Comparison of ENCODE assay signal across 22 mouse cellular contexts in genomic region chr17:72285961-72286360, GRCm38 (mm10).
A peak's percentile ranks its signal among the peaks of the same experiment; 100 is the strongest.
DNase-seq lines count a peak whose midpoint lies in the region; ATAC-seq and TF ChIP-seq lines count a peak whose summit lies in the region.
"Had no signal": no experiment of that assay in that cellular context is flagged by ENCODE, and none has a peak within 500 bp of the region (broad histone marks: within the 10 kb centered on the region; RNA-seq: fewer than 3 reads in every experiment).

No protein-coding gene starts in this region.

- peak; percentile 15 for DNase-seq in adrenal gland, postnatal 10 days
- no peak for DNase-seq in adrenal gland, postnatal 4 days (ENCODE audit: low spot score in 2 of 2)
- DNase-seq in hindbrain, embryonic 10.5 days (ENCODE audit: low spot score) = peak; percentile 16
- no peak for DNase-seq in hindbrain, embryonic 14.5 days (ENCODE audit: low spot score)
- peak; percentile 40 for DNase-seq in Muller cell, postnatal 12 days (ENCODE audit: inconsistent ontology term)
- DNase-seq in thymus, adult 2 months = no peak
- no peak for DNase-seq in frontal cortex, postnatal 14 days (ENCODE audit: low spot score in 2 of 2)
- DNase-seq: adrenal gland, postnatal 25 days; cerebellum, adult 2 months; gastrocnemius, postnatal 25 days; kidney, adult 18-20 months; kidney, postnatal 14 days; liver, embryonic 13.5 days; lung, embryonic 14.5 days; lung, postnatal 36 days; right cerebral cortex, postnatal 4 days had no signal

- H3K36me3 ChIP-seq in hindbrain, embryonic 10.5 days = no peaks in the 10 kb centered on the region
- no peaks in the 10 kb centered on the region for H3K36me3 ChIP-seq in hindbrain, embryonic 14.5 days (replicated peaks; ENCODE audit: control insufficient read depth, insufficient read depth)
- no peaks in the 10 kb centered on the region for H3K36me3 ChIP-seq in midbrain, embryonic 13.5 days
- no peaks in the 10 kb centered on the region for H3K36me3 ChIP-seq in thymus, adult 2 months (ENCODE audit: control insufficient read depth, insufficient read depth, low read length)
- H3K36me3 ChIP-seq: embryonic facial prominence, embryonic 13.5 days; limb, embryonic 12.5 days; liver, embryonic 13.5 days; neural tube, embryonic 15.5 days had no signal

- H3K27ac ChIP-seq in hindbrain, embryonic 10.5 days = peak overlapping the region; percentile 40; the same call in 1 of the 2 replicates
- H3K27ac ChIP-seq in hindbrain, embryonic 14.5 days = no peak overlapping the region
- no peak overlapping the region for H3K27ac ChIP-seq in midbrain, embryonic 13.5 days
- H3K27ac ChIP-seq in thymus, adult 2 months (ENCODE audit: control insufficient read depth, insufficient read depth, low read length) = no peak overlapping the region
- H3K27ac ChIP-seq: embryonic facial prominence, embryonic 13.5 days; limb, embryonic 12.5 days; liver, embryonic 13.5 days; neural tube, embryonic 15.5 days had no signal

- no peaks in the 10 kb centered on the region for H3K9me3 ChIP-seq in hindbrain, embryonic 10.5 days
- H3K9me3 ChIP-seq in hindbrain, embryonic 14.5 days (ENCODE audit: control insufficient read depth, low read length) = no peaks in the 10 kb centered on the region
- no peaks in the 10 kb centered on the region for H3K9me3 ChIP-seq in midbrain, embryonic 13.5 days
- H3K9me3 ChIP-seq: embryonic facial prominence, embryonic 13.5 days; limb, embryonic 12.5 days; liver, embryonic 13.5 days; neural tube, embryonic 15.5 days had no signal

- peaks cover 10% of the 10 kb centered on the region for H3K4me1 ChIP-seq in hindbrain, embryonic 10.5 days (replicated peaks)
- H3K4me1 ChIP-seq in hindbrain, embryonic 14.5 days (replicated peaks; ENCODE audit: control insufficient read depth, insufficient read depth, low read length) = no peaks in the 10 kb centered on the region
- peaks cover 5% of the 10 kb centered on the region for H3K4me1 ChIP-seq in midbrain, embryonic 13.5 days (replicated peaks)
- H3K4me1 ChIP-seq in thymus, adult 2 months (replicated peaks; ENCODE audit: control insufficient read depth, insufficient read depth, low read length) = no peaks in the 10 kb centered on the region
- H3K4me1 ChIP-seq: embryonic facial prominence, embryonic 13.5 days; limb, embryonic 12.5 days; liver, embryonic 13.5 days; neural tube, embryonic 15.5 days had no signal

- H3K4me2 ChIP-seq in hindbrain, embryonic 14.5 days (replicated peaks) = no peak overlapping the region
- H3K4me2 ChIP-seq in midbrain, embryonic 13.5 days (replicated peaks) = no peak overlapping the region
- H3K4me2 ChIP-seq: embryonic facial prominence, embryonic 13.5 days; limb, embryonic 12.5 days; liver, embryonic 13.5 days; lung, embryonic 14.5 days; neural tube, embryonic 15.5 days had no signal

- H3K27me3 ChIP-seq in hindbrain, embryonic 10.5 days (ENCODE audit: insufficient read depth, poor library complexity, severe bottlenecking) = no peaks in the 10 kb centered on the region
- no peaks in the 10 kb centered on the region for H3K27me3 ChIP-seq in hindbrain, embryonic 14.5 days (ENCODE audit: control insufficient read depth, insufficient read depth, low read length)
- no peaks in the 10 kb centered on the region for H3K27me3 ChIP-seq in midbrain, embryonic 13.5 days
- no peaks in the 10 kb centered on the region for H3K27me3 ChIP-seq in thymus, adult 2 months (ENCODE audit: control insufficient read depth, insufficient read depth, low read length)
- H3K27me3 ChIP-seq: embryonic facial prominence, embryonic 13.5 days; limb, embryonic 12.5 days; liver, embryonic 13.5 days; neural tube, embryonic 15.5 days had no signal

- no peak for TF ChIP-seq POLR2A in thymus, adult 2 months (IDR thresholded peaks at IDR 0.05; ENCODE audit: control insufficient read depth, extremely low read depth, insufficient read depth, low read length, poor library complexity)

- no peak for TF ChIP-seq CTCF in thymus, adult 2 months (IDR thresholded peaks at IDR 0.05; ENCODE audit: borderline replicate concordance, control insufficient read depth, extremely low read depth, insufficient read depth, low read length, poor library complexity)

- ATAC-seq in hindbrain, embryonic 14.5 days (ENCODE audit: low FRiP score) = no peak
- ATAC-seq in midbrain, embryonic 13.5 days = 0 out of 2 replicates have a peak, but pooled peaks have one; percentile 17
- ATAC-seq: activated CD4-positive, CD25-positive, alpha-beta regulatory T cell, adult 4 months; Patski had no signal

- H3K4me3 ChIP-seq in hindbrain, embryonic 10.5 days = no peak overlapping the region
- no peak overlapping the region for H3K4me3 ChIP-seq in hindbrain, embryonic 14.5 days (replicated peaks; ENCODE audit: low read length)
- H3K4me3 ChIP-seq in midbrain, embryonic 13.5 days (replicated peaks) = no peak overlapping the region
- no peak overlapping the region for H3K4me3 ChIP-seq in thymus, adult 2 months (ENCODE audit: control insufficient read depth, insufficient read depth, low read length)
- H3K4me3 ChIP-seq: embryonic facial prominence, embryonic 13.5 days; limb, embryonic 12.5 days; liver, embryonic 13.5 days; neural tube, embryonic 15.5 days had no signal

- no peak overlapping the region for H3K9ac ChIP-seq in hindbrain, embryonic 14.5 days
- no peak overlapping the region for H3K9ac ChIP-seq in midbrain, embryonic 13.5 days (replicated peaks)
- H3K9ac ChIP-seq: embryonic facial prominence, embryonic 13.5 days; limb, embryonic 12.5 days; liver, embryonic 13.5 days; lung, embryonic 14.5 days; neural tube, embryonic 15.5 days had no signal

- WGBS in hindbrain, embryonic 10.5 days = 29% methylated on average over 3 of the region's 3 CpGs
- WGBS in hindbrain, embryonic 14.5 days = 10% methylated on average over 3 of the region's 3 CpGs
- 6% methylated on average over 3 of the region's 3 CpGs for WGBS in midbrain, embryonic 13.5 days
- 82% methylated on average over 3 of the region's 3 CpGs for WGBS in thymus, adult 2 months

Comparison
In these comparisons a context has a peak if more than half of its experiments do, and no peak if none do; other contexts are left out.
1. DNase-seq: peak in adrenal gland, postnatal 10 days (single experiment), hindbrain, embryonic 10.5 days (single experiment) and Muller cell, postnatal 12 days (single experiment); none in adrenal gland, postnatal 4 days (0 of 2), hindbrain, embryonic 14.5 days (single experiment), thymus, adult 2 months (single experiment) and frontal cortex, postnatal 14 days (0 of 2).